10 mouse cellular contexts compared by ENCODE assay signal in the genomic region with DNA sequence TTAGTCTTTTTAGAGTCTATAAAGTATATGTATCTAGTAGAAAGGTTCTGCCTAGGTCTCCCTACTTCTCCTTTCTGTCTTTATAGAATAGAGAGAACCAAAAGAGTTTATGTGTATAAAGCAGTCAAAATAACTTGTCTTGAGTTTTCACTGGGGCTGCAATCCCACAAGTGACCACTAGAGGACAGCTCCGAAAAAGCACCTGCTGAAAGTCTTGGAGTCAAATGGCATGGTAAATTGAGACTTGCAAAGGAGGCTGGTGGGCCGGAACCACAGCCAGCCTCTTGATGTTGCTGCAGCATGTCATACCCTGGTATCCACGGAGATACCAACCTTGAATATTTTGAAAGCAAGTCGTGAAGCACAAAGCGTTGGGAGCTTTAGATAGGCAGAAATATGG. TPM values are rescaled to one million over a fixed set of nuclear protein-coding genes. Genes with fewer than 3 reads are reported as not detected.
DNase-seq lines count a peak whose midpoint lies in the region; ATAC-seq and TF ChIP-seq lines count a peak whose summit lies in the region.
"Had no signal": no experiment of that assay in that cellular context is flagged by ENCODE, and none has a peak within 500 bp of the region (broad histone marks: within the 10 kb centered on the region; RNA-seq: fewer than 3 reads in every experiment).

No protein-coding gene starts in this region.

- ATAC-seq in frontal cortex, adult (ENCODE audit: low TSS enrichment) = 0 out of 2 replicates have a peak, but pooled peaks have one; percentile 20
- ATAC-seq in monocyte, adult 5-6 weeks (replicated peaks; ENCODE audit: insufficient number of reproducible peaks, low FRiP score, low TSS enrichment, poor library complexity, severe bottlenecking) = peak; percentile 59; the same call in 1 of the 2 replicates

- no peaks in the 10 kb centered on the region for H3K79me2 ChIP-seq in C2C12 (ENCODE audit: control insufficient read depth, insufficient read depth)

- DNase-seq in gastrocnemius, adult 18-20 months (ENCODE audit: low spot score) = peak; percentile 41
- no peak for DNase-seq in gastrocnemius, adult 8-10 months (ENCODE audit: low spot score in 2 of 2)
- peak; percentile 44 for DNase-seq in adrenal gland, postnatal 25 days
- DNase-seq in kidney, postnatal 4 days = peak; percentile 74 to 76
- DNase-seq in testis, postnatal 14 days (ENCODE audit: low spot score) = peak; percentile 27

- H3ac ChIP-seq in C2C12 (ENCODE audit: control insufficient read depth, insufficient read length, low read depth) = no peak overlapping the region

- no peaks in the 10 kb centered on the region for H3K79me3 ChIP-seq in C2C12 (ENCODE audit: low read depth)

- no peaks in the 10 kb centered on the region for H3K27me3 ChIP-seq in C2C12 (ENCODE audit: control insufficient read depth, insufficient read depth, insufficient read length)
- H3K27me3 ChIP-seq: limb, embryonic 12.5 days; stomach, embryonic 15.5 days had no signal

- no peak overlapping the region for H3K4me3 ChIP-seq in C2C12 (ENCODE audit: insufficient read depth, poor library complexity, severe bottlenecking)
- H3K4me3 ChIP-seq: limb, embryonic 12.5 days; stomach, embryonic 15.5 days had no signal

- H3K36me3 ChIP-seq in C2C12 (ENCODE audit: control insufficient read depth, insufficient read depth) = no peaks in the 10 kb centered on the region
- H3K36me3 ChIP-seq: limb, embryonic 12.5 days; stomach, embryonic 15.5 days had no signal

- peak; percentile 6 for TF ChIP-seq CTCF in C2C12 (IDR thresholded peaks at IDR 0.05; ENCODE audit: control insufficient read depth, insufficient read depth, insufficient read length)

TF ChIP-seq in C2C12, 6 proteins besides CTCF, POLR2A, EP300 and RAD21:
- TF ChIP-seq MYOD1 (IDR thresholded peaks at IDR 0.05; ENCODE audit: control insufficient read depth, insufficient read length, low read depth) = no peak
- no peak for TF ChIP-seq MYOG (IDR thresholded peaks at IDR 0.05; ENCODE audit: control insufficient read depth, extremely low read depth, insufficient read length)
- no peak for TF ChIP-seq FOSL1 (IDR thresholded peaks at IDR 0.05; ENCODE audit: insufficient read depth, low read length, poor library complexity, severe bottlenecking)
- TF ChIP-seq USF1 (IDR thresholded peaks at IDR 0.05; ENCODE audit: low read depth) = no peak

RNA-seq across cellular contexts. Expression of gene Nipal1, which starts 17.7 kb away (rescaled TPM):
- total RNA-seq in gastrocnemius, adult 18-20 months (2021) = under 1 TPM in 1 of 2 experiments, not detected in 1; 0.05 TPM
- under 1 TPM in 1 of 4 experiments, not detected in 3; 0.07 TPM for total RNA-seq in gastrocnemius, adult 8-10 months (2022)
- polyA plus RNA-seq in C2C12 (2012; fragmentation: generic; extraction: Trizol) = 0.50 TPM
- total RNA-seq in adrenal gland, postnatal 25 days (2021) = 0.21 and 4.8 TPM in 2 replicates
- total RNA-seq in monocyte, adult 5-6 weeks (2017) = 0.96 to 4.8 TPM (median 1.4 TPM) in 3 replicates

RNA-seq across cellular contexts. Expression of gene Cnga1, which starts 21.2 kb away (rescaled TPM):
- total RNA-seq in gastrocnemius, adult 18-20 months (2021) = not detected
- total RNA-seq in gastrocnemius, adult 8-10 months (2022) = not detected
- polyA plus RNA-seq in C2C12 (2012; fragmentation: generic; extraction: Trizol) = not detected
- not detected in 2 replicates for total RNA-seq in adrenal gland, postnatal 25 days (2021)
- total RNA-seq in monocyte, adult 5-6 weeks (2017) = 2.2 to 2.7 TPM (median 2.5 TPM) in 3 replicates
- polyA plus RNA-seq: limb, embryonic 12.5 days; stomach, embryonic 15.5 days had no signal

Comparison
In these comparisons a context has a peak if more than half of its experiments do, and no peak if none do; other contexts are left out.
1. DNase-seq: peak in gastrocnemius, adult 18-20 months (single experiment), adrenal gland, postnatal 25 days (single experiment), kidney, postnatal 4 days (2 of 2) and testis, postnatal 14 days (single experiment); none in gastrocnemius, adult 8-10 months (0 of 2).